Mouse (Mus musculus) midbrain, embryonic 11.5 days (tissue): ENCODE measurements around the gene Nccrp1. TPM values are rescaled to one million over a fixed set of nuclear protein-coding genes. Genes with fewer than 3 reads are reported as not detected.
A peak's percentile ranks its signal among the peaks of the same experiment; 100 is the strongest.

Experiments
- ATAC-seq: fragments of 200-750 bp; cut with Nextera tagmentation; 2 replicates; pipeline ENCODE4 v1.8.0; 2017; ENCODE audit warnings: moderate TSS enrichment, moderate library complexity; ENCODE audit not compliant: low FRiP score
- DNase-seq: peaks from one replicate; pipeline ENCODE4 v3.0.0; 2015; ENCODE audit warnings: low spot score; ENCODE audit errors: missing footprints
- H3K27ac ChIP-seq: fragments of 300-500 bp; sonication (generic); 2 replicates; pipeline ENCODE4 v1.5.1; 2014; ENCODE audit warnings: low read depth, low read length
- H3K27me3 ChIP-seq: fragments of 300-500 bp; sonication (generic); 2 replicates; pipeline ENCODE4 v1.6.1; 2014; ENCODE audit warnings: mild to moderate bottlenecking, low read length, moderate library complexity, mixed read lengths; ENCODE audit not compliant: control insufficient read depth, insufficient read depth
- H3K36me3 ChIP-seq: fragments of 300-500 bp; sonication (generic); 2 replicates; pipeline ENCODE4 v1.6.1; 2014; ENCODE audit warnings: mild to moderate bottlenecking, low read length, moderate library complexity, mixed read lengths; ENCODE audit not compliant: control insufficient read depth, insufficient read depth
- H3K4me1 ChIP-seq: fragments of 300-500 bp; sonication (generic); 2 replicates; pipeline ENCODE4 v1.6.1; 2014; ENCODE audit warnings: low read length; ENCODE audit not compliant: control insufficient read depth, insufficient read depth
- H3K4me2 ChIP-seq: fragments of 300-500 bp; sonication (generic); 2 replicates; pipeline ENCODE4 v1.6.1; 2014; ENCODE audit warnings: mild to moderate bottlenecking, moderate library complexity
- H3K4me3 ChIP-seq: fragments of 300-500 bp; sonication (generic); 2 replicates; pipeline ENCODE4 v1.5.1; 2014; ENCODE audit warnings: low read depth, low read length
- H3K9ac ChIP-seq: fragments of 300-500 bp; sonication (generic); 2 replicates; pipeline ENCODE4 v1.6.1; 2014; ENCODE audit warnings: low read length
- H3K9me3 ChIP-seq: fragments of 300-500 bp; sonication (generic); 2 replicates; pipeline ENCODE4 v1.6.1; 2016; ENCODE audit warnings: low read length; ENCODE audit not compliant: control insufficient read depth
- WGBS: fragments of 180-500 bp; shearing (Covaris S2); extraction: QIAGEN DNeasy Blood & Tissue Kit; methylation state at CpG from one replicate; pipeline ENCODE4 v1.1.7; 2014; 5-methylcytosine and 5-hydroxymethylcytosine counted together
- polyA plus RNA-seq: library from polyadenylated mRNA; unstranded; fragments of >200 nt; fragmentation: Nextera tagmentation; extraction: Ambion mirVana; gene quantifications from 2 replicates; pipeline ENCODE4 v1.2.1, GENCODE M21; 2014

The Nccrp1 gene
- not detected in 2 replicates for polyA plus RNA-seq

DNA sequence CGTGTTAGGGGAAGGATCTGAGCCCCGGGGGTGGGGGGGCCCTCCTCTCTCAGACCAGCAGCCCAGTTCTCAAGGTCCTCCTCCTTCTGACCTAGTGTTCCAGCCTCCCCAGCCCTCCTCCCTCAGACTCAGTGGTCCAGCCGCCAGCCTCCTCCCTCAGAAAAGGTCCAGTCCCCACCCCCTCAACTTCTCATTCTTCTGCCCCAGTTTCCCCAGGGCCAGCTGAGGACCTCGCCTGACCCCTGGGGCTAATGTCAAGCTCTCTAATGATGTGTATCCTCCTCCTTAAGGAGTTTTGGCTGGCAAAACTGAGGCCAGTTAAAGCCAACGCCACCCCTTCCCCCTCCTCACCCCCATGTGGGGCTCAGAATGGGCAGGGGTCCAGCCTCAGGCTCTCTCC lies at the start of gene Nccrp1:
Nccrp1 (minus strand) TSS at position 101 of the 400 bp plus-strand sequence.
- Histone ChIP-seq H3K27ac (no peak within 1 kb of the TSS), H3K4me2 (peak within 1 kb of the TSS; percentile 55)
- WGBS: 3% methylated on average over 5 of the region's 5 CpGs

DNA sequence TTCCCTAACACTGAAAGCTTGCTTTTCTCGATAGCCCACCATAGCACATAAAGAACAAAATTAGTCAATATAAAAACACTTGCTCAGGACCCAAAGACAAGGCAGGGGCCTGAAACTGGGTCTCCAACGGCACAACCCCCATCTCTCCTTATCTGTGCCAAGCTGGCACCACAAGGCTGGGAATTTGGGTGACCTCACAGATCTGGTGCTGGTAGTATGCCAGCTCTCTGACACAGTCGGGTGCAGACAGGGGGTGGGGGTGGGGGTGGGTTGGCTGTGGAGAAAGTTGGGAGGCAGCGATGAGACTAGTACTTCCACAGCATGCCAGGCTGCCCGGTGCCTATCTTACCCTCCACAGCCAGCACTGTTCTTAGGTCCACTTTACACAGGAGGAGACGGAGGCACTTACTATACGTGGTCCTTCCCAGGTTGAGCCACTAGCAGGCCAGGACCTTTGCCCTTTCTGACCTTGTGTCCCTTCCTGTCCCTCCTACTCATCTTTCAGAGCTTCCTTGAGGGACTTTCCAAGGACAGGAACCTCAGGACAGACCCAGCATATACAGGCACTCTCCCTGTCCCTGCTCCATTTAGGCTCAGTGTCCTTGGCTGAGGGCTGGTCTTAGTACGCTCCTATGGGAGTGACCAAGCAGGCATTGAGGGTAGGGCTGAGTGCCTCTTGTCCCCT lies 48.8 kb upstream of the Nccrp1 start:
- no peaks in the 10 kb centered on the region for H3K36me3 ChIP-seq
- DNase-seq (no peak), ATAC-seq (no peak)
- peak overlapping the region; percentile 83 for H3K4me2 ChIP-seq
- peaks cover 14% of the 10 kb centered on the region for H3K4me1 ChIP-seq
- WGBS: 81% methylated on average over 8 of the region's 8 CpGs
- no peaks in the 10 kb centered on the region for H3K27me3 ChIP-seq
- H3K27ac ChIP-seq: no peak overlapping the region
- H3K9me3 ChIP-seq: no peaks in the 10 kb centered on the region
- H3K9ac ChIP-seq: no peak overlapping the region
- H3K4me3 ChIP-seq: no peak overlapping the region

More for the DNA sequence above, at the start of gene Nccrp1:
- Histone ChIP-seq H3K9ac (peak within 1 kb of the TSS; percentile 42), H3K4me3 (peak within 1 kb of the TSS; percentile 15), H3K4me1 (peaks cover 15% of the 10 kb centered on the region), H3K27me3 (peaks cover 18% of the 10 kb centered on the region), H3K9me3 (no peaks in the 10 kb centered on the region), H3K36me3 (no peaks in the 10 kb centered on the region)
- ATAC-seq: no peak
- no peak for DNase-seq

DNA sequence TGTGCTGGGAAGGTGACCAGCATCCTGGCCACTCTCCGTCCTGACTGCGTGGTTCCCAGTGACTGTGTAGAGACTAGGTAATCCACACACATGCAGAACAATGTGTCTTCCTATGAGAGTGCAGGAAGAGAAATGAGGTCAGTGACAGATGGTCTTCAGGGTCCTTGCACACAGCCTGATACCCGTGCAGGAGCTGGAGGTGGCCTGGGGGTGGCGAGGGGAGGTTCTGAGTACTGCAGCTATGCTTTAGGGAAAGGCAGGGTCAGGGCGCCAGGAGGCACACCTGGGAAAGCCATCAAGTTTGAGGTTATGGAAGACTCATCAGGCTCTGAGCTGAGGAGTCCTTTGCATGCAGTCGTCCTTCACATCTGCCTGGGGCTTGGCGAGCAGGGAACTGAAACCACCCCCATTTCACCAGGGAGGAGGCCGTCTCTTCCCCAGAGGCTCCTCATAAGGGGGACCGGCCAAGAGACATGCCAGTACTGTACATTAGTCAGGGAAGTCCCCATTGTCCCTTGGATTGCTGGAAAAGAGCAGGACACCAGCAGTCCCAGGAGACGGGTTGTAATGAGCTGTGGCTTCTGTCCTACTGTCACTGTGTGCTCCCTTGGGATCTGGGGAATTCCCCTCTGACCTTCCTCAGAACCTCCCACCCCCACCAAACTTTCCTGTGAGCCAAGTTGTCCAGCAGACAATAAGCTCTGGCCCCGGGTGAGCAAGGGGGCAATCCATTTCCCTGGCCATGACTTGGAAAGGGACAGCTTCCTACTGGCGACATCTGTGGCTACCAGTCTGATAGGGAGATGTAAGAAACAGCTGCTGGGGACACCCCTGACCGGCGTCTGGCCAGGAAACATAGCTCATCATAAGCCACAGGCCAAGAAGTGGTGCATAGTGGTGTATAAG lies 46.4 kb upstream of the Nccrp1 start:
- Histone ChIP-seq H3K27ac (no peak overlapping the region), H3K4me2 (no peak overlapping the region), H3K9me3 (no peaks in the 10 kb centered on the region), H3K9ac (no peak overlapping the region), H3K36me3 (no peaks in the 10 kb centered on the region), H3K27me3 (no peaks in the 10 kb centered on the region), H3K4me3 (no peak overlapping the region), H3K4me1 (peaks cover 14% of the 10 kb centered on the region)
- ATAC-seq (no peak), DNase-seq (no peak)
- WGBS: 70% methylated on average over 14 of the region's 14 CpGs

GRCm38 (mm10) chr7:28591862-28592261 lies 44.8 kb upstream of the Nccrp1 start:
- H3K36me3 ChIP-seq: no peaks in the 10 kb centered on the region
- WGBS: 79% methylated on average over 1 of the region's 1 CpGs

GRCm38 (mm10) chr7:28587644-28588043 lies 40.6 kb upstream of the Nccrp1 start:
- DNase-seq (no peak), ATAC-seq (no peak)
- no peaks in the 10 kb centered on the region for H3K36me3 ChIP-seq
- peak overlapping the region; percentile 5; the same call in 1 of the 2 replicates for H3K9ac ChIP-seq
- no peak overlapping the region for H3K4me2 ChIP-seq
- no peak overlapping the region for H3K27ac ChIP-seq
- peaks cover 7% of the 10 kb centered on the region for H3K4me1 ChIP-seq
- no peaks in the 10 kb centered on the region for H3K9me3 ChIP-seq
- H3K4me3 ChIP-seq: no peak overlapping the region
- no peaks in the 10 kb centered on the region for H3K27me3 ChIP-seq

More at GRCm38 (mm10) chr7:28591862-28592261, 44.8 kb upstream of the Nccrp1 start:
- DNase-seq (no peak), ATAC-seq (no peak)
- H3K27ac ChIP-seq: no peak overlapping the region
- H3K4me3 ChIP-seq: no peak overlapping the region
- H3K4me2 ChIP-seq: no peak overlapping the region
- no peaks in the 10 kb centered on the region for H3K9me3 ChIP-seq
- no peak overlapping the region for H3K9ac ChIP-seq
- no peaks in the 10 kb centered on the region for H3K27me3 ChIP-seq
- H3K4me1 ChIP-seq: peaks cover 14% of the 10 kb centered on the region

DNA sequence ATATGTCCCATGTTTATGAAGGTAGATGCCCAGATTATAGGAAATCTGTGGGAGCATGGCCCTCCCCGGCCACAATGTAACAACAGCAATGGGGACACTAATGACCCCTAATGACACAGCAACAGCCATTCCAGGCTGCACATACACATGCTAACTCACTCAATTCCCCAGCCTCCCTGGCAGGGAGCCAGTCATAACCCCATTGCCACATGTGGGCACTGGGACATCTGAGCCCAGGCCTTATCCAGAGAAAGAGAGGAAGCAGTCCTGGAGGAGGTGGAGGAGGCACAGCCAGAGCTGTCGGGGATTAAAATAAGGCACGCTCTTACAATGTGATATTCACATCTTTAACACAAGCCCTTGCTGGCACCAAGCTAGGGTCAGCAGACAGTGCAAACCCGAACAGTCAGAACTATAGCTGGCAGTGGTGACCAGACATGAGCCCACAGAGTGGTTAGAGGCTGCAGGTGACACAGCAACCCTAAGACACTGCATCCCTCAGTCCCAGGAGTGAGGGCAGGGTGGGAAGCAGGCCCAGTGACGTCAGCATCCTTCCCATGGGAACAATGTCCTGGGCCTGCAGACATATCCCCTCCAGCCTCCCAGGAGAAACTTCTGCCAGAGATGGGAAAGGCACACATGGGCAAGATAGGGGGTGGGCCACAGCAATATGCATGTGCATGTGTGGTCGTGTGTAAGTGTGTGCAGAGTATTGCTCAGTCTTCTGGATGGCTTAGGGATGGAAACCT lies 39.8 kb upstream of the Nccrp1 start:
- Histone ChIP-seq H3K9me3 (no peaks in the 10 kb centered on the region), H3K36me3 (no peaks in the 10 kb centered on the region), H3K4me1 (peaks cover 7% of the 10 kb centered on the region), H3K27me3 (no peaks in the 10 kb centered on the region), H3K9ac (no peak overlapping the region), H3K4me3 (no peak overlapping the region), H3K4me2 (no peak overlapping the region), H3K27ac (no peak overlapping the region)
- DNase-seq (no peak), ATAC-seq (no peak)
- WGBS: 73% methylated on average over 6 of the region's 6 CpGs

DNA sequence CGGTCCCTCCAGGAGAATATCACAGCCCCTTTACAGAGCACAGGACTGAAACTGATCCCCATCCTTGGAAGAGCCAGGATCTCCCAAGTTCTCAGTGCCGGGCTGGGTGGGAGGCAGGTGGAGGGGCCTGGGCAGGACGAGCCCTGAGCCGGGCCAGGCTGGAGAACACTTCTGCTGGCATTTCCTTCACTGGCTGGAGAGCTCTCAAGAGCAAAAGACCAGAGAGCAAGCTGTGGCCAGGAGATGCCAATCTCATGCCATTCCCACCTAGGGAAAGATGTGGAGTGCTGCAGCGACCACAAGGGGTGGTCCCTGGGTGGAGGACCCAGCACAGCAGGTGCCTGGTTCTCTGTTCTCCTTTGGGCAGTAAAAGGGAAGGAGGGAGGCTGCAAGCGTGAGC lies 37.9 kb upstream of the Nccrp1 start:
- H3K36me3 ChIP-seq: no peaks in the 10 kb centered on the region
- H3K4me3 ChIP-seq: no peak overlapping the region
- no peak overlapping the region for H3K4me2 ChIP-seq
- peaks cover 7% of the 10 kb centered on the region for H3K4me1 ChIP-seq
- no peaks in the 10 kb centered on the region for H3K9me3 ChIP-seq
- H3K9ac ChIP-seq: no peak overlapping the region
- DNase-seq (no peak), ATAC-seq (no peak)
- no peak overlapping the region for H3K27ac ChIP-seq
- no peaks in the 10 kb centered on the region for H3K27me3 ChIP-seq
- WGBS: 91% methylated on average over 6 of the region's 6 CpGs

- H3K4me1 ChIP-seq: peaks cover 7% of the 10 kb centered on the region
- no peak overlapping the region for H3K4me2 ChIP-seq
- no peaks in the 10 kb centered on the region for H3K36me3 ChIP-seq
- no peak overlapping the region for H3K27ac ChIP-seq
- H3K27me3 ChIP-seq: no peaks in the 10 kb centered on the region
- no peak overlapping the region for H3K4me3 ChIP-seq
- ATAC-seq (no peak), DNase-seq (no peak)
- no peak overlapping the region for H3K9ac ChIP-seq
- H3K9me3 ChIP-seq: no peaks in the 10 kb centered on the region
- 88% methylated on average over 4 of the region's 4 CpGs for WGBS
These were observed 37.4 kb upstream of the Nccrp1 start for GRCm38 (mm10) chr7:28584468-28584867.
